Mouse (Mus musculus) embryo, embryonic 11 days (tissue): Measurements from ENCODE around the gene Crip1.

Source experiments
- DNase-seq: peaks from one replicate; pipeline ENCODE4 v3.0.0-alpha.2; 2015

Gene Crip1

DNA sequence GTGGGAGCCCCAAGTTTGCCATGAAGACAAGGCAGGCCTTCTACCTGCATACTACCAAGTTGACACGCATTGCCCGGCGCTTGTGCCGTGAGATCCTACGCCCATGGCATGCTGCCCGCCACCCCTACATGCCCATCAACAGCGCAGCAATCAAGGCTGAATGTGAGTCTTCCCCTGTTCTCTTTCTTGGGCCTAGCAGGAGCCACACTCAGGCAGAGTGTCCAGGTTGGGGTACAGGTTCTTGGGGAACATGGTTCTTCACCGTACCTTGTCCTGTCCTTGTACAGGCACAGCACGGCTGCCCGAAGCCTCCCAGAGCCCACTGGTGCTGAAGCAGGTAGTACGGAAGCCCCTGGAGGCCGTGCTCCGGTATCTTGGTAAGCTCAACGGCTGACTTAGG lies 14.5 kb upstream of the Crip1 start:
- DNase-seq = no peak

DNA sequence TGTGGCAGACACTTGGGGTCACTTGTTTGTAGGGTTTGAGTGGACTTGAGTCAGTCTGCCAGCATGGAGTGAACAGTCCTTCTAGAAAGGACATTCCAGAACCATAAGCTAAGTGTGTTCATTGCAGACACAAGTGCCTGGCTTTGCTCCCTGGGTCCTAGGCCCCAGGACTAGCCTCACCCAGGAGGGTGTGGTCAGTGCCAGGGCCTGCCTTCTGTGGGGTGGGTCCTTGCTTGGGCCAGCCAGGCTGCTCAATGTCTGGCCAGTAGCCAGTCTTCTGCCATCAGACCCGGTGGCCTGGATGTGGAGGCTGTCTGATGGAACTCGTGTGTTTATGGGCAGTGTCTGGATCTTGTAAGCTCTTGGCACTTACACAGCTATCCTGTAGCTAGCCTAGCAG lies 13.5 kb upstream of the Crip1 start:
- no peak for DNase-seq

DNA sequence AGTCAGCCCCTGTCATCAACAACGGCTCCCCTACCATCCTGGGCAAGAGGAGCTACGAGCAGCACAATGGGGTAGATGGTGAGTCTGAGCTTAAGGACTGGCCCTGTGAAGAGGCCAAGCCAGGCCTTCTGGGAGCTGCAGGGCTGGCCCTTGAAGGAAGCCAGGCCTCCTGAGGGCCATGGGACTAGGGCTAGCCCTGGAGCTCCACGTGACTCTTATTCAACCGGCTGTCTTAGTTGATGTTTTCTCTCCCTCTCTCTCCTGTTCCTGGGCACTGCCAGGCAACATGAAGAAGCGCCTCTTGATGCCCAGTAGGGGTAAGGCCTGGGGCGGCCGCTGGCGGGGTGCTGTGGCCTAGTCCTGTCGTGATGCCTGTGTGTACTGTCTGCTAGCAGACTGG lies 12.9 kb upstream of the Crip1 start:
- no peak for DNase-seq

DNA sequence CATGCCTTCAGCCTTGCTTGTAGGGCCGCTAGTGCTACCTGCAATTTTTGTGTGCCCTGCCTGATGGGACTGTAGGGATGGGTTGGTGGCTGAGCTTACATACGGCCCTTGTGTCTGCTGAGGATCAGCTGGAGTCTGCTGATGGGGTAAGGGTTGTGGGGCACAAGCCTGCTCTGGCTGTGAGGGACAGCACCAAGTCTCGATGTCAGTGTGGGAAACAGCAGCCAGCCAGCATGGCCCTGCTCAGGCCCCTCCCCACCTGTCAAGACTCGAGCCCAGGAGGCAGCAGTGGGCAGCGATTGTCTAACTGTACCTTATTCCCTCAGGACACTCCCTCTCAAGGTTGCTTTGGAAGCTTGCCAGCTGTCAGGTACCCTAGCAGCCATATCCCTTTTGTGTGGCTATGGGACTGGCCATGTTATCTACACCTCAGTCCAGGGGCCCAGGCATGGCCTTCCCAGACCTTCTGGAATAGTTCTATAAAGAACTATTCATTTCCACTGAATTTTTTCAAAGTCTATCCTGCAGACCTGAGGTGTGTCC lies 12.2 kb upstream of the Crip1 start:
- no peak for DNase-seq

DNA sequence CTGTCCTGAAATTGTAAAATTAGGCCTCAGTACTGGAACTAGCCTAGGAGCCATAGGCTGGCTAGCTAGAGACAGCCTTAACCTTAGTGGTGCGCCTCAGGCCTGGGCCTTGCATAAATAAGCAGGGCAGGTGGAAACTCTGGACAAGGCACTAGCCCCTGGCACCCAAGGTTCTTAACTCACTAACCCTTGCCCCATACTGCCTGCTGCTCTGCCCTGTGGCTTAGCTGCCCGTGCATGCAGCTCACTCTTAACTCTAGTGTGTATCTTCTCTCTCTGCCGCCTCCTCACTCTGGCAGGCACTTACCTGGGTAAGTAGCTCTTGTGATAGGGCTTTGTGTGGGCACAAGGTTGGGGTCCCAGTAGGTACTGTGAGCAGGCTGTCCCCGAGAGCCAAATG lies 11.6 kb upstream of the Crip1 start:
- DNase-seq = no peak

DNA sequence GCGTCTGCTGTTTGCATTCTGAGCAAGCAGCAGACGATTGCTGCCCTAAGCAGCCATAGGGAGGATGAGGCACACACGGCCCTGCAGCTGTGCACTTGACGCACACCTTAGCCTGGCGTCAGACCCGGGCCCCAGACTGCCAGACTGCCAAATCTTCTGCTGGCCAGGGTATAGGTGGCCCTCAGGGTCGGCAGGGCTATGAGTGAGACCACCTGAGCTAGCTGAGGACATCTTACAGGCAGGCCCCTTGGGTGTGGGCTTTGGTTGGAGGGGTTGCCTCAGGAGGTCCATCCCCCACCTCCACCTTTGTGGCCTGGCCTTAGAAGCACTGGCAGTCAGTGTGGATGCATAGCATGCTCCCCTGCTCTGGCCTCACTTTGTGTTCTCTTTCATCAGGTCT lies 10.7 kb upstream of the Crip1 start:
- DNase-seq = no peak

DNA sequence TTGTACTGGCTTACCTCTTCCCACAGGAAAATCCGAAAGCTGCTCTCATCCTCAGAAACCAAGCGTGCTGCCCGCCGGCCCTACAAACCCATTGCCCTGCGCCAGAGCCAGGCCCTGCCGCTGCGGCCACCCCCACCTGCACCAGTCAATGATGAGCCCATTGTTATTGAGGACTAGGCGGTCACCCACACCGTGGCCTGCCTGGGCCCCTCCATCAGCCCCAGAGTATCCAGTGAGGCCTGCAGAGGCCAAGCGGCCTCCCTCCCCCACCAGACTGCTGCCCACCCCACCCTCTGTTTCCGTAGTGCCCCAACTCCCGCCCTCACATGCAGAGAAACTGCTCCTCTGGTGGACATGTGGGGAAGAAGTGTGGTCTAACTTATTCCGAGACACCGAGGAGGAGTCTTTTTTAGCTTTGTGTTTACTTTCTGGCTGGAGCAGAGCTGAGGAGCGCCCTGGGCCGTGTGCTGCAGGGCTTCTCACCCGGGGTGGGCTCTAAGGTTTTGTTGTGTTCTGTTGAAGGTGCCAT lies 9.6 kb upstream of the Crip1 start:
- DNase-seq = no peak

DNA sequence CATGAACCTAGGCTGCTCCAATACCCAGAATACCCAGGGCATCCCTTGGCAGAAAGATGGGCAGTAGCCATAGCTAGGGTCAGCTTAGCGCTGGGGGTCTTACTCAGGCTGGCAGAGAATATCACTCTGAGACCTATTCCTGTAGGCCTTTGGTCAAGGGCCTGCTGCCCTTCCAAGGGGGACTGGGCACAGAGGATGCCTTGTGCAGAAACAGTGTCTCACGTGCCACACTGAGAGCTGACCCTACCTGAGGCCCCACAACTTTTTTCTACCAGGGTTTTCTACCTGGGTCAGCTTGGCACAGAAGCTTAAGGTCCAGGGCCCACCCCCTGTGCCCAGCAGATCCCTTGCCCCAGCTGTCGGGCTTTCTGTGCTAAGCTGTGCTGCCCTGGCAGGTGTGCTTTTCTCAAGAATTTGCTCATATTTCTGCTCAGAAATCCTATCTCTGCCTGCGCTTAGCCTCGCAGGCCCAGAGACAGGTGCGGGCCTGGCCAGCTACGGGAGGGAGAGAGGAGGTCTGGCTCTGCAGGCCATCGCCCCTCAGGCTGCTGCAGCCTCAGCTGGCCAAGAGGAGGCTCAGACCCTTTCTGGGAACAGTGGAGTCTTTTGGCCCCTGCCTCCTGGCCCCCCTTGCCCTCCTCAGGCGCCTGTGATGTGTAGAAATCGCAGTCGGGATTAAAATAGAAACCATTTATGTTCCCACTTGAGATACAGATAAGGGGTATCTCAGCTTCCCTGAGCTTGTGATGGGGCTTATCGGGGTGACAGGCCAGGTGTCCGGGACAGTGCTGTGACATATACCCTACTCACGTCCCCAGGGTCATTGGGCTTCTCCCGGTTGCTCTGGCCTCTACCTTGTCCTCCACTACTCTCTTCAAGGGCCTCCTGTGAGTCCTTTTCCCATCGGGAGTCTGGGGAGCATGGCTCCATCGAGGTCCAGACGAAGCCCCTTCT lies 8.6 kb upstream of the Crip1 start:
- DNase-seq = no peak

DNA sequence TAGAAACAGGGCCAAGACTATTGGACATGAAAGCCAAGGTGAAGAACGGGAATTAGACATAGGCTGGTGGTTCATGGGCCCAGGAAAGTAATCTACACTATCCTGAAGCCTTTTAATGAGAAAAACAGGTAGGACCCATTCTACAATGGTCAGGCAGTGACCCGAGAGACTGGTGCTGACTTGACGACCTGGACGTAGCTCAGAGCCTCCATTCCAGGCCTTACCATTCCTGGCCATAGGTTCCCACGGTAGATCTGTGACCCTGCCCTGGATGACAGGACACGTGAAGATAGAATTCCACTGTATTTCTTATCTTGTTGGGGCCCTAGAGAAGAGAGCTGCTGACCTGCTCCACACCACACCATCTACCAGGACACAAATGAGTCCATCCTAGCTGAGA lies 7.8 kb upstream of the Crip1 start:
- DNase-seq = no peak

DNA sequence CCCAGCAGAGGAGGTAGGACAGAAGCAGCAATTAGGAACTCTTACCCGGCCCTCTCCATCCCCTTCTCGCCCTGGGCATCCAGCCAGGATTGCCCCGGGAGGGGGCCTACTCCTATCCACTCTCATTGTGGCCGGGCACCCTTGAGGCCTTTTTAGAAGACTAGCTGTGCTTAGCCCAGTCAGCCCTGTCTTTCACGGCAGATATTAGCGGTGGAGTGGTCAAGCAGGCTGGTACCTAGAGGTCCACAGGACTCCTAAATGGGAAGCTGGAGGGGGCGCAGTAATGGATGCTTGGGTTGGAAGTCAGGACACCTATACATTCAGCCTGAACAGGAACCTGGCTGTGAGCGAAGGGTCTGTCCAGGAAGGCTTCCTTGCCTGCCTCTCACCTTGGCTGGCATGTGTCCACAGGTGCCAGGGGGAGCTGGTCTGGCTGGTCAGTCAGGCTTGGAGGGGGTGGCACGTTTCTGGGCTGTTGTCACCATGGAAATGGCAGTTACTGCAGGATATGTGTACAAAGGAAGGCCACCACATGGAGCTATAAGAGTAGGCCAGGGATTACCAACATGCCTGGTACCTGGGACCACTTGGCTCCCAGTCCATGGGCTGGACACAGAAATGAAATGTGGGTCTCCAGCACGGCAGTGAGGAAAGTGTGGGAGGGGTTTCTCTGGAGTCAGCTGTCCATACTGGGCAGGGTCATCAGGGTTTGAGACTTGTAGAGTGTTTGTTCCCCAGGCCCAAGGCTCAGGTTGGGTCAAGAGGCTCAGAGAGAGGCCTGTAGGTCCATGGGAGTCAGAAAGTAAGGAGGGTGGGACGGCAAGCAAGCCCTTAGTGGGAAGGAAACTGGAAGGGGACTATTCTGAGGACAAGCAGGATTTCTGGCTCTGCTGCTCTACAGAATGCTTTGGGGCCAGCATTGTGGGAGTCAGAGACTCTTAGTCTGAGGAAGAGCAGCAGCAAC lies 6.9 kb upstream of the Crip1 start:
- DNase-seq = no peak

DNA sequence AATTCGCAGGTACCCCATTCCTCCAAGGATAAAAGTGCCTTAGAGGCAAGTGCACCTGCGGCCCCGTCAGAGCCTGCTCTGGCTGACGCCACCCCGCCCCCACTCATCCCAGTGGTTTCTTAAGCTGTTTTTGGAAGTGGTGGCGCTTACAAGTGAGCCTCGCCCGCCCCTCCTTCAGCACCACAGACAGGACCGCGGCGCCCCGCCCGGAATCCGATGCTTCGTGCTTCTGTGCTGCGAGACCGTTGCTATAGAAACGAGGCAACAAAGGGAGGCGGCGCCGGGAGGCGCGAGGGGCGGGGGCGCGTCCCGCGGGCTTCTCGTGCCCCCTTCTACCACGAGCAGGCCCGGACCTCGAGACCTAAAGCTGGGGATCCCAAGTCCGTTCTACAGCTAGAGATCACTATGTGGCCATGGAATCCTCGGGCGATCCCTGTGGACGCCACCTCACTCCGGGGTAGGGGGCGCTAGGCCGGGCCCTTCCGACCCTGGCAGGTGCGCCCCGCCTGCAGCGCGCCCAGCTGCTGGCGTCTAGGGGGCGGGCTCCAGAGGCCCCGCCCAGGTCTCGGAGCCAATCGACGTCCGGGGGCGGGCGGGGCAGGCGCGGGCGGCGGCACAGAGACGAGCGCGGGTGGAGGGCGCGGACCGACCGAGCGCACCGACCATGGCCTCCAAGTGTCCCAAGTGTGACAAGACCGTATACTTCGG lies 6.1 kb upstream of the Crip1 start, which contains the start of gene Crip2:
Gene Crip2 (plus strand): TSS at position 329 of the 708 bp plus-strand sequence.
- DNase-seq = peak; percentile 96

DNA sequence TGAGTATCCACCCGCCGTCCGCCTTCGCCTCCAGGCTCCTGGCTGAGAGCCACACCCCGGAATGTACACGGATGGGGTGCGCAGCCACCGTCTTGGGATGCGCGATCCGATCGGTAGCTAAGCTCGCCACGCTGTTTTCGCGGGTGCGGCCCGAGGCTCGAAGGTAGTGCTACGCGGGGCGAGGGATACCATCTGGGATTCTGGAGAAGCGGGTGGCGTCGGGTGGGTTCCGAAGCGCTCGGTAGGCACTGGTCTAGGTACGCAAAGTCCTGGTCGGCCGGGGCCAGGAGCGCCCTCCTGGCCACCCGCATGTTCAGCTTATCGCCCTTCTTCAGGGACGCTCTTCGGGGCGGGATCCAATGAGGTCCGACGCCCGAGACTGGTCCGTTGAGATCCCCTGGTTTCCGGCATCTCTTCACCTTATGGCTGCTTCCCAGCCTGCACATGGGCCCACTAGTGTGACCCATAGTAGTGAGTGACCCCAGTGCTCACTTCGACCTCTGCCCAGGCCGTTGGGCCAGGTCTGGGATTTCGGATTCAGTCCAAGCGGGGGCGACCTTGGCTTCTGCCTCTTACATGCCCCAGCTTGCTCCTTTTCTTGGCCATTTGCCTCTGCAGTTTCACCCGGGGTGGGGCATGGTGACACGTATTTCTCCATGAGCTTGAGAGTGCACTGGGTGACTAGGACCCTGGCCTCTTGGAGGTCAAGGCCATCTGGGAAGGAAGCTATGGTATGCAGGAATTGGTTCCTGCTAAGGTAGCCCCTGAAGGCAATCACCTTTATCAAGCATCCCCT lies 5.3 kb upstream of the Crip1 start:
- no peak for DNase-seq

DNA sequence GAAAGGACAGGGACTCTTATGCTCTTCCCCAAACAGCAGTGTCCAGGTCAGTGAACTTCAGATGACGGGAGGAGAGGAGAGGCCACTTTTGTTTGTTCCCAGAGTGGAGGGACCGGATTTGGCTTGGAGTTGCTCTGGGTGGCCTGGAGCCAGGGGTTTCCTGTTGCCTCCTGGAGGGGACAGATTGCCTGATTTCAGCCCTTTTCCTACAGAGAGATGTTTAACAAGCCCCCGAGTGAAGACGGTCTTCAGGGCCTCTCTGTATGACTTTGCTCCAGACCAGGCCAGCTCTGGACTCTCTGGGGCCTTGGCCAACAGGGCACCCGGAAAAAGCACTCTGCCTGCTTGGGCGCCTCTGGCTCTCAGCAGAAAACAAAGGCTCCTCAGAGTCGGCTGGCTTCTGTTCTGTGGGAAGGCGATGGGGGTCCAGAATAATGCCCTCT lies 4.6 kb upstream of the Crip1 start:
- no peak for DNase-seq

DNA sequence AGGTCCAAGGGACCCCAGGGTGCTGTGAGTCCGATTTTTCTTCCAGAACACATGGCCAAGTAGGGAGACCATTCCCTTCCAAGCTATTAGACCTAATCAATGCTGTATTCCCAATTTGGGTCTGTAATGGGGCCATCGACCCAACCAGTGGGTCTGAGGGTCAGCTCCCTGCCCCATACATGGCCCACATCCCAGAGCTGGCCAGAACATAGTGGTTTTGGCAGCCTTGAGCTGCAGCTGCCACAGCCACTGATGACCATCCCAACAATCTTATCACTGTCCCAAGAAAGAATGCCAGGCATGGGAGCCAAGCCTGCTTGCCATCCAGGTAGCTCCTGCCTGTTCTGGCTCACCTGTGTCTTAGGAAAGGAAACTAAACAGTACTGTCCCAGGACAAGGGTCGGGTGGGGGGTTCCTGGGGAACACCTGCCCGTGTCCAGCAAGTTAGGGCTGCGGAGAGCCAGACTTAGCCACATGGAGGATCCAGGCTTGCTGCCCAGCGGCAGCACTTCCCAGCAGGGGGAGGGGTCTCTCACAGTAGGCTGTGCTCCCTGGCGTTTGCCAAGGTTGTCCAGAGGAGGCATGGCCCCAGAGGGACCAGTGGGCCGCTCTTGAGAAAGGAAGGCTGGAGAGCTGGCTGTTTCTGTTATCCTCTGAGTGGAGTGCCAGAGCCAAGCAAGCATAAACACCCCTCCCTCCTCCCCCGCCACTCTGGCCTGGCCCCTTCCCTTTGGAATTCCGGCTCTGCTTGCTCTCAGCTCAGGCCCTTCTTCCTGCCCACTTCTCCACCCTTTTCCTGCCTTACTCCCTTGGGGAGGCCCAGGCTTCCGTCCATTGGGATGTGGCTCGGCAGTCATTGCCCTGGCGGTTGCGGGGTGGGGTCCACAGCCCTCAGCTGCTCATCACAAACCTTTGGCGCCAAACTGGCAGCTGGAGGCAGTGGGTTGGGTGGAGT lies 3.8 kb upstream of the Crip1 start:
- peak; percentile 63 for DNase-seq

DNA sequence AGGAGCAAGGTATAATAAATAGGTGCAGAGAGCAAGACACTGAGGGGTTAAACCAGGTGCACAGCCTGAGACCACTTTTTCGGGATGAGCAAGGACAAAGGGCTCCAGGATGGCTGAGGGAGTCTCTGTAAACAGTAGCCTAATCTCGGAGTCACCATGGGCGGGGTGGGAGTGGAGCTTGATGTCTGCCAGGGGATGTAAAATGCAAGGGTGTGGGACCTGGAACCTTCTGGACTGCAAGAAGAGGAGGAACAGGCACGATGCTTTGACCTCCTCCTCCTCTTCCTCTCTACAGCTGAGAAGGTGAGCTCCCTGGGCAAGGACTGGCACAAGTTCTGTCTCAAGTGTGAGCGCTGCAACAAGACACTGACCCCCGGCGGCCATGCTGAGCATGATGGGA lies 3.0 kb upstream of the Crip1 start:
- DNase-seq = no peak

DNA sequence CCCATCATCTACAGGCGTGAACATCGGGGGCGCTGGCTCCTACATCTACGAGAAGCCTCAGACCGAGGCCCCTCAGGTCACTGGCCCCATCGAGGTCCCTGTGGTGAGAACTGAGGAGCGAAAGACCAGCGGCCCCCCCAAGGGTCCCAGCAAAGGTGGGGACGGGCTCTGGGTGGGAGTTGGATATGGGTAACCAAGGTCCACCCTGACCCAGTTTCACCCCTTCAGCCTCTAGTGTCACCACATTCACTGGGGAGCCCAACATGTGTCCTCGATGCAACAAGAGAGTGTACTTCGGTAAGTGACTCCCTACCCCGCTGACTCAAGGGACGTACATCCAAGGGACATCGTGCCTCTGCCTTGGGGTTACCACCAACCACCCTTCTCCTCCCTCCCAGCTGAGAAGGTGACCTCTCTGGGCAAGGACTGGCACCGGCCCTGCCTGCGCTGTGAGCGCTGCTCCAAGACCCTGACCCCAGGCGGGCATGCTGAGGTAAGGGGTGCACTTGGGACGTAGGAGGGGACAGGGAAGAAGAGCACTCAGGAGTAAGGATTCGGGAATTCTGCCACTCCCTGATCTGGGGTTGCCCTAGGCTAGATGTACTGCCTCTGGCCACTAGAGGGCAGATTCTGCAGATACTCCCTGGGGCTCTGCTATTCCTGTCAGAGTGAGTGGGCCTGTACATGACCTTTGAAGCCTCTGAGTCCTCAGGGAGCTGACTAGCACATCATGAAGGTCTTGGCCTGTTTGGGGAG lies 1.9 kb upstream of the Crip1 start:
- peak; percentile 54 for DNase-seq

DNA sequence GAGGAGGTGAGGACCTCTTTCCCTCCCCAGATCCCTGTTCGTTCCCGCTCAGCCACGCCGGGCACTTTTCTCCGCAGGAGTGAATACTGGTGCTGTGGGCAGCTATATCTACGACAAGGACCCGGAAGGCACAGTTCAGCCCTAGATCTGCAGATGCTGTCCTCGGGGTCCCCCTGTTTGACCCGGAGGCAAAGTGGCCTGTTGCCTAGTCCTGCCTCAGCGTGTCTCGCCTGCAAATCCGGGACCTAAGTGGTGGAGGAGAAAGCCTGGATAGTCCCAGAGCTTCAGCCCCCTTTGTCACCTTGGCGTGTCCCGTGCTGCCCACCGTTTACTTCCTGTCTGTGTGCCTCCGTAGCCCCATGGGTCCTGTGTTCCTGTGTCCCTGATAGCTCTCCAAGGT lies 1.2 kb upstream of the Crip1 start:
- no peak for DNase-seq

DNA sequence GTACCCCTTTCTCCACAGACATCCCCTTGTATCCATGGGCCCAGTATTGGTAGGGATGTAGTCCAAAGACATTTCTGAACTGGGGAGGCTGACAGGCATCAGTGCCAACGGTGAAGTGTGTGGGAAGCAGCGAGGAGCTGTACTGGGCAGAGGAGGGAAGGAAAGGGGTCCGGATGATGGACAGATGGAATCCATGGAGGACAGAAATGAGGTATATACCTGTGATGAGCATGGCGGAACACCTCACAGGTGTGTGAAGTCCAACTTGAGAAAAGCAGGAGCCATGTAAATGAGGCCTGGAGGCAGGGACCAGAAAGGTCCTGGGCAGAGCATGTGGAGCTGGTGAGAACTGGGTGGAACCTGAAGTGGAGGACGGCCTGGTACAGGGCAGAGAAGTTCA lies 525 bp upstream of the Crip1 start:
- DNase-seq = no peak

DNA sequence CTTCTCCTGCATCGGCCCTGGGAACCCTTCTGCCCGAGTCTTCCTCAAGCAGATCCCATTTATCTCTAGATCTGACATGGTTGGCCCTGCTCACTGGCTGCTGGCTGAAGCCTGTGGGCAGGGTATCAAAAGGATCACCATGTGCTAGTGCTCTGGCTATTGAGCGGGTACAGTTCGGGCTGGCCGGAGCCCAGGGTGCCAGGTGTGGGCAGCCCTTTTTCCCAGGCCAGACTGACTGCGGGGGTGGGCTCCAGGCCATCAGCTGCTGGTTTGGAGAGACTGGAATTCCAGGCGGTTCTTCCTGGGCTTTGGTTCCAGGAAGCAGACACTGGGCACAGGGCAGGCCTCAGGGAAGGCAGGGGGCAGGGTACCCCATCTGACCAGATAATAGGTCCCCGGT lies 1.4 kb downstream of the Crip1 start:
- no peak for DNase-seq
